Mouse (Mus musculus): ENCODE data around the gene Spa17.

The Spa17 gene

DNA sequence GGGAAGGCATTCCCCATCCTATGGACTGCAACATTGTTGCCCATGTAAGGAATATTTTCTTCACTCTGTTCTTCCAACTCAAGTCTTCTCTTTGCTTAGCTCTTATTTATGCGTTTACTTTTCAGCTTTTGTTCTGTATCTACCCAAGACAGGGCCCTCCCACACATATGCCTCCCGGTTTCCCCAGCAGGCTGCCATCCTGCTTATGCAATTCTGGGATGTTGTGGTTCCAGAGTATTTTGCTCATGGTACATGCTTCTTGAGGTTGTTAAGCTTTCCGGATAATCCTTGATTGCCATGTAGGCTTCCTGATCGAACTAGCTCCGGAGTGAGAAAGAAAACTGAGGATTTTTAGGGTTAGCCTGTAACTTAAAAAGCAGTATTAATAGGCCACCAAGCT, 1.7 kb upstream of the Spa17 start:
- DNase-seq = no peak

DNA sequence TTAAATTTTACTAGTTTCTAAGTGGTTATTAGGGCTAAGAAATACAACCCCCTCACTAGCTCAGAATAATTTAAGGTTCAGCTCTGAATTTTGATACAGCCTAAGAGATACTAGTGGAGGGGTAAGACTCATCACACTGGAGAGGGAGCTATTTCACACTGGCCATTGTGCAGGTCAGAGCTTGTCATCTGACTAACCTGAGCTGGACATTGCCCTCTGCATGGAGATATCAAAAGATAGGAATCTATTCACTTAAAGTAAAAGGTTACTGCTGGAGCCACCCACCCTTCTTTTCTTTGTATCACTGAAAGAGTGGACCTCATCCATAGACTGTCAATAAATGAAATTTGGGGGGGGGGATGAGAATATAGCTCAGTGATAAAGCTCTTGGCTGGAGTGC, 794 bp upstream of the Spa17 start:
- DNase-seq = no peak

DNA sequence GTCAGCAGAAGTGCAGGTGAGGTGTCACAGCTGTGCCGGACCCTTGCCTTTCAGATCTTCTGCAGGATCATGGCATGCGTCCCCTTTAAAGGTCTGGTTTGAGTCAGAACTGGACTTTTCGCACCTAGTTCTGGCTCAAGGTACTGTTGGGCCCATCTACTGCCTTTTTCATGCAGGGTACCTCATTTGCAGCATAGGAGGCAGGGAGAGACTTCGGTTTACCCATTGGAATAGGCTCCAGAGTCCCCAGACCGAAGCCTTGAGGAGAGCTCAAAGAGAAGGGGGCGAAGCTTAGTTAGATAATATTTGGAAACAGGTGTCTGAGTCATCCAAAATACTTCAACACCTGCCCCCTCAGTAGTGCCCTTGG, 374 bp upstream of the Spa17 start:
- DNase-seq = no peak

DNA sequence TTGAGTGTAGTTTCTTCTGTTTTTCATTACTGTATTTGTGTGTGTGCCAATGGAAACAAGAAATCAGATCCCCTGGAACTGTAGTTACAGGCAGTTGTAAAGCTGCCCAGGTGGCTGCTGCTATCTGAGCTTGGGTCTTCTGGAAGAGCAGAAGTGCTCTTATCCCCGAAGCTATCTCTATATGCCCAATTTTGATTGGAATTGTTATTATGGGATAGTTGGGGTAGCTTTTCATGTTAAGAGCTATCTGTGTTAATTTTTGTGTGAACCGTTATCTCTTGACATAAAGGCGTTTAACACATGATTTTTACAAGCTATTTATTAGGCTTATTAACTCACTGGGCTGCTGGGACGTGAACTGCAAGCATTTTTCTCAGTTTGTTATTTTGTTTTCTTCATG, 4.0 kb downstream of the Spa17 start:
- no peak for DNase-seq

DNA sequence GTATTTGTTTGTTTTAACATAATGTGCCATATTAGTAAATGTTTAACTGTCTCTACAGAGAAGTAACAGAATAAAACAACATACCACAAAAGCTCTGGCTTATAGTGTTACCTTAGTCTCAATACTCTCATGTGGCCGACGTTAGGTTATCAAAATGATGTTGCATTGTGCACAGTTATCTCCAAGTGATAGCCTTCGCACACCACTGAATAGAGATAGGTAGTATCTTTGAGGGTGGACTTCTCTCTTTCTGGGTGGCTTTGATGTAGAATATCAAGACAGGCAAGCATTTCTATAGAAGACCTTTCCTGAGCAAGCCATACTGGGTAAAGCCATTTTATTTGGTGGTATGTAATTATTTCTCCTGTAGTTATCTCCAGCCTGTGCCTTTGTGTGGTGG, 8.4 kb downstream of the Spa17 start:
- DNase-seq = no peak

DNA sequence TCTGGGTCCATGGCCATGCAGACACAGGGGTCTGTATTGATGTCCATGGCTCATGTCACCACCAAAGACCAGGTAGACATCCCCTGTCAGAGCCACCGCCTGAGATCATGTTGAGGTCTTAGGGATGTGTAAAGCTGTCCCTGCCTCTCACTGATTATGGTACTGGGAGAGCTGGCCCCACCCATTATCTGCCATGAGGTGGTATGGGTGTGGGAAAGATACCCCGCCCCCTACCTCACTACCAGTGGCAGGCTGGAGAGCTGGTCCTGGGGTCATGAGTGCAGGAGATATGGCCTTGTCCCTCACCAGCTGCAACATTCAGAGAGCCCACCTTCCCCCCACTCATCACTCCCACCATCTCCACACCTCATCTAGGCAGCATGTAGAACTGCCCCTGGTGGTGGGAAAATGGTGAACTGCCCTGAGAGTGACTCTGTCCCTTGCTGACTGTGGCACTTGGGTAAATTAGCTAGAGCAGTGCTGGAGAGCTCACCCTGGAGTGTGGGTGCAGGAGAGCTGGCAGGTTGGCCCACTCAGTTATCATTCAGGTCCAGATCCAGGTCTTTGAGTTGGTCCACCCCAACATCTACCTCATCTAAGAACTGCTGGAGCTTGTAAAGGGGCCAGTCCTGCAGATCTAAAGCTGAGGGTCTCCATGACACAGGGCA, 12.8 kb downstream of the Spa17 start:
- DNase-seq = no peak

DNA sequence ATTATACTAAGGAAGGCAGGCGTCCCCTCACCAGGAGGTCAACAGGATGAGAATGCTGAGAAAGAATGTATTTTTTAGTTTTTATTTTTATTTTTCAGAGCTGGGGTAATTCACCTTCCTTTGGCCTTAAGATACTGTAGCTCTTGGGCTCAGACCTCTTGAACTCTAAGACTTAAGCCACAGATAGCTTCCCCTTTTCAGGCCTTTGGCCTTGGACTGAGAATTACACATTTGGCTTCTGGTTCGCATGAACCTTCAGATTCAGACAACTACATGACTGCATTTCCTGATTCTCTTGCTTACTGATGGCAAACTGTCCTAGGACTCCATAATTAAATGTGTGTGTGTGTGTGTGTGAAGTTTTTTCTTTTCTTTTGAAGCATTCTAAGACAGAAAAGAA, 14.9 kb downstream of the Spa17 start:
- no peak for DNase-seq

DNA sequence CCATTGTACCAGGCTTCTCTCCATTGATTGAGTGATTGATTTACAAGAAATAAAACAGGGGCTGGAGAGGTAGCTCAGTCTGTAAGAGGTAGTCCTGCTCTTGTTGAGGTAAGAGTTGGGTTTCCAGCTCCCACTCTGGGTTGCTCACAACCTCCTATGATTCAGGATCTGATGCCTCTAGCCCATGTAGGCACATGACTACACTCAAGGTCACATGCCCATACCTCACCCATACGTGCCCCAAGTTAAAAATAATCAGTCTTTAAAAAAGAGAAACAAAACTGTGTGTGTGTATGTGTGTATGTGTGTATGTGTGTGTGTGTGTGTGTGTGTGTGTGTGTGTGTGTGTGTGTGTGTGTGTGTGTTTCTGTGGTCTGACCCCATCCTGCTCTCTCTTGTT, 18.0 kb downstream of the Spa17 start:
- no peak for DNase-seq

DNA sequence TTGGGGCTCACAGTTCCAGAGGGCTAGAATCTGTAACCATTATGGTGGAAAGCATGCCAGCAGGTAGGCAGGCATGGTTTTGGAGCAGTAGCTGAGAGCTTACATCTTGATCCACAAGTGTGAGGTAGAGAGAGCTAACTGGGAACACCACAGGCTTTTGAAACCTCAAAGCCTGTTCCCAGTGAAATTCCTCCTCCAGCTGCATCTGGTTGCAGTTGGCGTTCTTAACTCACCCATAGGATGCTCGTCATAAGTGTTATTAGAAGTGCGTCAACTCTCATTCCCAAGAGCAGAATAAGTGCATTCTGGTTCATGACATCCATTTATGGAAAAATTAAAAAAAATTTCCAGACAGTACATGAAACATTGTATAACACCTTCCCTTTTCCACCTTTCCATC, 19.8 kb downstream of the Spa17 start:
- no peak for DNase-seq

DNA sequence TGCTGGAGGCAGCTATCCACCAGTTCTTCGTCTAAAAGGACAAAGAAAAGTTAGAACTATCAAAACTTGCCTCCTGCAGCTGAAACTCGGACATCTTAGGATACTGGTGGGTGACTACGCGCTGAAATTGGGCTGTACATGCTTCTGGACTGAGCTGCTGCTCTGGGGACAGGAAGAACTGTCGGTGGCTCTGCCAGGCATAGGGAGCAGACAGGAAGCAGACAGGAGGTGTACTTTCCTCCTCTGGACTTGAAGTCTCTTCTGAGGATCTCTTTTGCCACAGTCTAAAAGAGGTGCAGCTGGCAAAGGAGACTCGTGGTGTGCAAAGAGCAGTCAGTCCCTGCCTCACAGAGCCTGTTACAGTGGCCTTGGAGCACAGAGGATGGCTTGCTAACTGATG, 20.9 kb downstream of the Spa17 start:
- no peak for DNase-seq

DNA sequence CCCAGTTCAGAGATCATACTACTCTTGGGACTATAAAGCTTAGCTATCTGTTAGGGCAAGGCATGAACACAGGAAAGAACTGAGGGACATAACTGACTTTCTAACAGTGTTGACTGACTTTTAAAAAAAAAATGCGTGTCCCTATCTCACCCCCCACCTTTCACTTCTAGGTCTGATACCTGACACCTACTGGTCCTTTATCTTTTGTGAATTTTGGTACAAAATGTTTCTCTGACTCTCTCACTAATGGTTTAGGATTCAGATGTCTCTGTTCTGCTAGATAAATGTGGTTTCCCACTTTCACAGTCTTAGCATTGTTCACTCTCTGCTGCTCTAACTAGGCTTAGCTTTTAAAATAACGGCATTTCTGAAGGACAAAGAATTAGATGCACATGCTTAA, 21.5 kb downstream of the Spa17 start:
- no peak for DNase-seq

DNA sequence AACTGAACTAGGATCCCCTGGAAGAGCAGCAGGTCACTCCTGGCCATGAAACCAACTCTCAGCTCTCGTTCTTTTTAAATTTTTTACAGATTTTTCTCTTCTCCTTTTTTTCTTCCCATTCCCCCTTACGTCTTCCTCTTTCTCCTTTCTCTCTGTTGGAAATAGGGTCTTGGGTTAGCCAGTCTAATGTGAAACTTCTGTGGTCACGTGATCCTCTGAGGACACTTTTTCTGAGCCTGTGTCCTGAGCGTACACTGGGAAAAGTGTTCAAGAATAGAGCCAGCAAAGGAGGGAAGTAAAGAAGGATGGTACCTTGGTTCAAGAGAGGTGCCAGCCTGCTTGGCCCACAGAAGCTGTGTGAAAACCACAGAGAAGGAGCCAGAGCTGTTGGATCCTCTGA, 23.1 kb downstream of the Spa17 start:
- DNase-seq = no peak

DNA sequence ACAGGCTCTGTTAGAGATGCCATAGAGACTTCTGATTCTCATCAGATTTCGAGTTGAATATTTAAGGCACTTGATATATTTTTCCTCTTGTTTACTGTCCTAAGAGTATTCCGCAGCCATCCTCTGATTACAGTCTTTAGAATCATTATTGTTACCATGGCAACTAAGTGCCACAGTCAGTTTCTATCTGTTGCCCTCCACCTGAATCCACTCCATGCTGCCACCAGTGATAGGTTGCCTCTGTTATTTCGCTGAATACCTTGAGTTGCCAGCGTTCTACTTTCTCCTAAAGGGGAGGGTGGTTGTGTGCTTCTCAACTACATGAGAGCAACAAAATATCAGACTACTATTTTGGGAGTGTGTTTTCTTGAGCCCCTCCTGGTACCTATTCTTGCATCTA, 26.8 kb downstream of the Spa17 start:
- no peak for DNase-seq

DNA sequence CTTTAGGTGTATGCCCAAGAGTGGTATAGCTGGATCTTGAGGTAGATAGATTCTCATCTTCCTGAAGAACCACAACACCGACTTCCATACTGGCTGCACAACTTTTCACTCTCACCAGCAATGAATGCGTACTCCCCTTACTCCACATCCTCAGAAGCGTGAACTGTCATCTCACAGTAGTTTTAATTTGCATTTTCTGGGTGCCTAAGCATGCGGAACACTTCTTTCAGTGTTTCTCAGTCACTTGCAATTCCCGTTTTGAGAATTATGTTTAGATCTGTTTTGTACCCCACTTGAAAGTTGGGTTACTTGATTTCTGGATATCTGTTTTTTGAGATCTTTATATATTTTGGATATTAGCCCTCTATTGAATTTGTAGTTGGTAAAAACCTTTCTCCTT, 29.9 kb downstream of the Spa17 start:
- no peak for DNase-seq

DNA sequence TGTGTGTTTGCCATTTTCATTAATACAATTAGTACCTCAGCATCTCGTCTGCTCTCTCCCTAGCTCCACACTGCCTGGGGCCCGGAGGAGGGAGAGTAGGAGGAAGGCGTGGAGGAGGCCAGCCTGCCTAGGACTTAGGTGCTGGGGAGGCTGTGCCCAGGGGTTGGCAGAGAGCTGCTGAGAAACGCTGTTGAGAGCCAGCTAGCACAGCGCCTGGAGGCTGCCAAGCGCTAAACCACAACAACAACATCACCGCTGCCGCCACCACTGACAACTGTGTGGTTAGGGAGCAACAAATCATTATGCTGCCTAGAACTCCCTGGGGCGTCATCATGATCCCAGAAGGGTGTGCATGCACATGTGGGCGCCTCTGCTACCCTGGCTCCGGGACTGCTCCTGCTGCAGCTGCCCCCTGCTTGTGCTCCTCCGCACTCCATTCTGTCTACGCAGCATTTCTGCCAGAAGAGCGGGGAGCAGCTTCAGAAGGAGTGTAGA, 37.0 kb downstream of the Spa17 start:
- DNase-seq = no peak

DNA sequence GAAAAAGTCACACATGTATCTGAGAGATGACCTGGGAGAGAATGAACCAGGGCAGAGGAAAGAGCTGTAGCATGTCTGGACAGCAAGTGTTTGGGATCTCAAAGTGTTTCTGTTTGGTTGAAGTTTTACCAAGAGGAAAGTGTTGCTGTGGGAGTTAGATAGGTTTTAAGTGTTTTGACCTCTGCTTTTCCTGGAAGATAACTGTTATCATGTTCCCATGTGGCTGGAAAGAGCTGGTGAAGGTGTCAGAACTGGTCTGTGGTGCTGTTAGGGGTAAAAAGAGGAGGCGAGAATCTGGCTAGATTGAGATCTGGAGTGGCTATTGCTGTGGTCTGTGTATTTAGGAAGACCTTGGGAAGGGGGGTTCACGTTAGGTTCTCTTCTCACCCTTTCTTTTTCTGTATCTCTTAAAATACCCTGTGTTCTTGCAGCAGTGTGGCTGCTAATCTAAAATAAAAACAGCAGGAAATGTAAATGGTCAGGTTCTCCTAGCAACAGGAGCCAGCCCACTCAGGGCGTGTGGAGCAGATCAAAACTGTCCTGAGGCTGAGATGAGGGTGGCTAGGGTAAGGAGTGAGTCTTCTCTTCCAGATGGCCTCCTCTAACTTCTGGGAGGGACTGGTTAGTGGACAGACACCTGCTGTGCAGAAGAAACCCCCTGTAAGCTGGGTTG, 41.2 kb downstream of the Spa17 start:
- no peak for DNase-seq

DNA sequence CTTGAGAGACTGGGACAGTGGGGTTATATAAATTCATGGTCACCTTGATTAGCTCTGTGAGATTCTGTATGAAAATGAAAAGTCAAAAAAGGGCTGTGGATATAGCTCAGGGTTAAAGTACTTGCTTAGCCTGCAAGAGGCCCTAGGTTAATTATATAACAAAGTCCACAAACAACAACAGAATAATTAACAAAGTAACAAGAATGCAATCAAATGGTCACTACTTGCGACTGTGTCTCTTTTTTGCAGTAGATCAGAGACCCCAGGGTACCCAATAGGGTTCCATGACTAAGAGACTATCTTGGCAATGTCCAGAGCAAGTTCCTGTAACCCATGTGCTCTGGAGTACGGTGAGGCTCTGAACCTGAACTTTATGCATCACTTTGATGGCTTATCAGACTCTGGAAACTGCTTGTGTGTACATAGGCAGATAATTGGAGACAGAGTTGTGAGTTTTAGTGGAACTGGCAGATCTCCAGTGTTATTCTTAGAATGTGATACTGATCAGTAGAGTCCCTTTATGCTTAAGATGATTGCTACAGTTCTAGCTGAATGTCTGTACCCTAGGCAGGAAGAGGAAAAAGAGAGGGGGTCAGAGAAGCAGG, 44.2 kb downstream of the Spa17 start:
- DNase-seq = peak; percentile 12 to 36

DNA sequence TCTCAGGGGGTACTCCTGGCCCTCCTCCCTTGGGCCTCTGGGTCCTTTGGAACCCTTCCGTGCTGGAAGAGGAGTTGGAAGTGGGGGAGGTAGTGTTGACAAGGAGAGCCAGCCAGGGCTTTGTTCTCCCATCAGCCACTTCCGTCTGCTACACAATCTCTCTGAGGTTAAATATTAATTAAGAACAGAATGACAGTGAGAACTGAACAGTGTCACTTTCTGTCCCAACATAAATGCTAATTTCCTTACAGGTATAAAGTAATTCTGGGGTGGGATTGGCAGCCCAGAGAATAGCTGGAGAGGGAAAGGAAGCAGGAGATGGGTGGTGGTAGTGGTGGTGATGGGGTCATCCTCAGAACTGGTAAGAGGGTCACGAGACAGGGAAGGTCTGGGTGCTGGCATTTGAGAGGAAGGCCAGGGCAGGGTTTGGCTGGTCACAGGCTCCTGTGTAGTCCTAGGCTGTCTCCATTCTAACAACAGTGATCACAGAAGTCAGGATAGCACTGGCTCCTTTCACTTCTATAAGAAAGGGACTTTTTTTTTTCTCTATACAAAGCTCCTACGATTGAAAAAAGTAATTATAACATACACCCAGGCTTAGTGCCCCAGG, 44.8 kb downstream of the Spa17 start:
- peak; percentile 29 to 30 for DNase-seq

DNA sequence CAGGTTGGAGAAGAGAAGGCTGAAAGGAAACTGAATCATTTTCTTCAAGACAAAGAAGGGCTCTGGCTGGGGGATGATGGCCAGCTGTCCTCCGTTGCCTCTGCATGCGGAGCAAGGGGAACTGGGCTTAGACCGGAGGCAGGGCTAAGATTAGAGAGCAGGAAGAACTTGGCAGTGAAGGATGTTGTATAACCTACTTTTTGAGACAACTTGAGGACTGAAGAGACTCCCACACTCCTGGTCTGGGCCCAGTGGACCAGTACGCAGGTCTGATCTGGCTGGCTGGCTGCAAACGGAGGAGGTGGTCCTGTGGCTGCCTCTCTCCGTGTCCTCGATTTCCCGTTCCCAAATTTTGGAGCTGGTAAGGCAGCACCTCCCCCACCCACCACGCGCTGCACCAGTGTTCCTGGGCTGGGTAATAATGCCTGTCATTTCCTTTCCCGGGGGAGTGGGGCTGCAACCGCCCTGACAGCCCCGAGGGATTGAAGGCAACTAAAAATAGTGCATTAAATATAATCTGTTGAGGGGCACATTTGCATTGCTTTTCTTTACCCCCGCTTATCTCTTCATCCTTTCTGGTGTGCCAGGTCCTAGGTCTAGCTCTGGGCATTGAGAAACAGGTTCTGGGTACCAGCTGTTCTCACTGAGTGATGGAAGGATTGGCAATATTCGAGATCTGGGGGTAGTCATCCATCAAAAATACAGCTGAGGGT, 45.5 kb downstream of the Spa17 start:
- peak in 1 of 2 experiments; percentile 35 for DNase-seq

DNA sequence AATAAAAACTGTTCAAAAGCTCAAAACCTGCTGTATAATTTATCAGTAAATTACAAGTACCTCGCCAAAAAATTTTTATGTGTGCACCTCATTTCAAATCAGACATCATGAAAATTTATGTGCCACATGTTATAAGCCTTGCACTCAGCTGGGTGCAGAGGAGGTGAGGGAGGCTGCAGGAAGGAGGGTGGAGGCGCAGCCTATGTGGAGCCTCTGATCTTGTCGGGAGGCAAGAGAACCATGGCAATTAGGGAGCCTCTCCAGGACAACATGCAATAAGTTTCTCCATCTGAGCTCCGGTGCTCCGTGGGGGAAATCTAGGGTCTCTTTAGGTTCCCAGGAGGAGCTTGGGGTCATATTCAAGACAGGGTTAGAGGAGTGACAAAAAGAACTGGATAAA, 46.1 kb downstream of the Spa17 start:
- DNase-seq = no peak

DNA sequence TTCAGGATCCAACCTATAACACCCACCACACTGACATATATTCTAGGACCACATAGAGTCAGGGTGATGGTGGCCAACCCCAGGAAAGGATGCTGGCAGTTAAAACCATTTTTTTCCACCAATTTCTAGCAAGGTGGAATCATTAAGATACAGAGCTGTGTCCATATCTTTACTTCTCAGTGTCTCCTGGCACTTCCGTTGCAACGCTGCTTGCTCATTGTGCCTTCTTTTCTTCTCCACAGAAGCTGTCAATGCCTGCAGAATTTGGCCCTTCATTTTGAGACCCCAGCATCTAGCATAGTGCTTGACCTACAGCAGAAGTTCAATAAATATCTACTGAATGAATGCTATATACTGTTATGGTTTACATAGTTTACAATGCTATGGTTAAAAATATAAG, 46.5 kb downstream of the Spa17 start:
- DNase-seq = no peak

DNA sequence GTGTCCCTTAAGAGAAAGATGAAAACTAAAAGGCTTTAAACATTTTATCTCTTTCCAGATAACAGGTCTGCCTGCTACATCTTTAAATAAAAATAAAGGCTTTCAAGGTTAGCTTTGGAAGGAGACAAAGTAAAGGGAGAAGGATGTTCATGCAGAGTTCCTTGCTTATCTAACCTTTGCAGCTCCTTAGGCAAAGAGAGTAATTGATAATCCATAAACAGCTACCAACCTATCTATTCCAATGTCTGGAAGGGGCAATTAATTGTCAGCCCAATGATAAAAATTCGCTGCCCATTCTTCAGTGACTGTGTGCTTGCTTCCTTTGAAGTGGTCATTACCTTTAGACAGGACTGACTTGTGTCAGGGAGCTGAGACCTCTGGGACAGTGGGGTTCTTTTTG, 49.7 kb downstream of the Spa17 start:
- no peak for DNase-seq

DNA sequence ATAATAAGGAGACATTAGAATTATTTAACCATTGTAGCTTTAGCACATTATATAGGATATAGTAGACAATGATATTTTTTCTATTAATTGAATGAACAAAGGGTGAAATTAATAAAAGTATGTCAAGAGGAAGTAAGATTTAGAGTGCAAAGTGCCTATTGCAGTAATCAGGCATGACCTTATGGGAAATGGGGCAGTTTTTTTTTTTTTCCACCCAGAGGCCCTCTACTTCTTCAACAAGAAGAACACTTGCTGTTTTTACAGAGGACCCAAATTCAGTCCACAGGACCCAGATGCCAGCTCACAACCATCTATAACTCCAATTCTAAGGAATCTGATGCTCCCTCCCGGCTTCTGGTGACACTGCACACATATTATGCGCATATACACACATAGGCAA, 52.9 kb downstream of the Spa17 start:
- no peak for DNase-seq

DNA sequence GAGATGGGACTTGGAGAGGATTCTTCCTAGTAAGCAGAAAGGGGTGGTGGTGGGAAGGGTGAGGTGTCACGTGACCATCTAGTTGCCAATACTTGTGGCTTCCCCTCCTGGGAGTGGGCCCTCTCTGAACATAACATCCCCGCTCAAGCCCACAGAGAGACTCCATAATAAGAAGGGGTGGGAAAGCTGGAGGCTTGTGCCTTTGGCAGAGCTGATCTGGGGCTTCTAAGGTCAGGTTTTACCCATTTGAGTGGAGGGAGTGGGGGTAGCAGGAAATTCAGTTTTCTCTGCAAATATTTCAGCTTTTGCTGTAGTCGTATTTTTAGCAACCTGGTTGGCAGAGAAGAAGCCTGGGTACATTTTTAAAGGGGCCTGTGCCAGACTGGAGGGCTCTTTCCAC, 57.2 kb downstream of the Spa17 start:
- no peak for DNase-seq
